Mouse (Mus musculus) lung, embryonic 16.5 days (tissue): Measurements from ENCODE around the gene Shb. TPM values are rescaled to one million over a fixed set of nuclear protein-coding genes. Genes with fewer than 3 reads are reported as not detected.

Source experiments
- ATAC-seq: fragments of 200-750 bp; cut with Nextera tagmentation; 2 replicates; pipeline ENCODE4 v1.8.0; 2017; ENCODE audit warnings: low read depth, mild to moderate bottlenecking, moderate library complexity
- H3K27ac ChIP-seq: fragments of 300-500 bp; sonication (generic); 2 replicates; pipeline ENCODE4 v1.5.1; 2014; ENCODE audit warnings: mild to moderate bottlenecking, control low read depth, low read length
- H3K27me3 ChIP-seq: fragments of 300-500 bp; sonication (generic); 2 replicates; pipeline ENCODE4 v1.6.1; 2014; ENCODE audit warnings: low read depth, low read length, mixed read lengths; ENCODE audit not compliant: control insufficient read depth, insufficient read depth
- H3K36me3 ChIP-seq: fragments of 300-500 bp; sonication (generic); 2 replicates; pipeline ENCODE4 v1.6.1; 2014; ENCODE audit warnings: low read length; ENCODE audit not compliant: control insufficient read depth, insufficient read depth
- H3K4me1 ChIP-seq: fragments of 300-500 bp; sonication (generic); replicated peaks from 2 replicates; pipeline ENCODE4 v1.6.1; 2014; ENCODE audit warnings: low read length, mixed read lengths; ENCODE audit not compliant: control insufficient read depth, insufficient read depth
- H3K4me2 ChIP-seq: fragments of 300-500 bp; sonication (generic); 2 replicates; pipeline ENCODE4 v1.6.1; 2014; ENCODE audit warnings: low read depth, low read length, control low read depth
- H3K4me3 ChIP-seq: fragments of 300-500 bp; sonication (generic); 2 replicates; pipeline ENCODE4 v1.5.1; 2014; ENCODE audit warnings: mild to moderate bottlenecking, low read length, control low read depth
- H3K9ac ChIP-seq: fragments of 300-500 bp; sonication (generic); 2 replicates; pipeline ENCODE4 v1.6.1; 2014; ENCODE audit warnings: low read length, control low read depth
- H3K9me3 ChIP-seq: fragments of 300-500 bp; sonication (generic); 2 replicates; pipeline ENCODE4 v1.6.1; 2016; ENCODE audit warnings: low read length; ENCODE audit not compliant: control insufficient read depth
- WGBS: fragments of 180-500 bp; shearing (Covaris S2); extraction: QIAGEN DNeasy Blood & Tissue Kit; methylation state at CpG from one replicate; pipeline ENCODE4 v1.1.7; 2014; 5-methylcytosine and 5-hydroxymethylcytosine counted together
- polyA plus RNA-seq: library from polyadenylated mRNA; unstranded; fragments of >200 nt; fragmentation: Nextera tagmentation; extraction: Ambion mirVana; gene quantifications from 2 replicates; pipeline ENCODE4 v1.2.1, GENCODE M21; 2015

Gene Shb
- polyA plus RNA-seq, 1 experiment from 2014 or later: 12.4 TPM

DNA sequence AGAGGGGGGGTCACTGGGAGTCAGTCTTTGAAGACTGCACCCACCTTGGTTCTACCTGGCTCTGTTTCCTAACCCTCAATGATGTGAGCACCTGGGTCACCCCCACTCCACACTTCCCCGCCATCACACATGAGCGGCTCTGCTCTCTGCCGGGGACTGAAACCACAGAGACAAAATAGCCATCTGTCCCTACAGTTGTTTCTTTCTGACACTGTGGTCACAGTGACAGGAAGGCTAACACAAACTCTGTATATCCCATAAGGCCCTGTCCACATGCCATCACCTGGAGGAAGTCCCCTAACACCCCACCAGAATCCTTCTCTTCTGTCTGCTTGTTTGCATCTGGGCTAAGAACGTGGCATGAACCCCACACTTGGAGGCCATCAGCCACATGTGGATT lies 97.6 kb downstream of the Shb start:
- Histone ChIP-seq H3K4me1 (peaks cover 11% of the 10 kb centered on the region), H3K9ac (no peak overlapping the region), H3K4me2 (no peak overlapping the region), H3K9me3 (no peaks in the 10 kb centered on the region), H3K36me3 (no peaks in the 10 kb centered on the region), H3K27ac (no peak overlapping the region), H3K4me3 (no peak overlapping the region), H3K27me3 (no peaks in the 10 kb centered on the region)
- no peak for ATAC-seq
- 67% methylated on average over 4 of the region's 4 CpGs for WGBS

DNA sequence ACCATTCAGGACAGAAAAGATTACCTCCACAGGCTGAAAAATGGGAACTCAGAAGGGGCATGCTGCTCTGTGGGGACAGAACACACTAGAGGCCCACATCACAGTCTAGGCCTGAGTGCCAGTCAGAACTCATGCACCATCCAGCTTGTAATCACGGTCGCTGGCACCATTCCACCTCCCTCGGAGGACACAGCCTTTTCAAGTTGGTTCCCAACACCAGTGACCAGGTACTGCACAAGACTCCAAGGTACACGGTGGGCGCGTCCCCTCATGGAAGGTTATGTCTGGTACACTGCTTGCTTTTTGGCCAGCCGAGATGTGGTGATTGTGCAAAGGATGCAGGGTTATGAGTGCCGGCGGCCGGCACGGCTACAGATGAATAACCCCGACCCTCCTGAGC lies 98.2 kb downstream of the Shb start:
- H3K9ac ChIP-seq: no peak overlapping the region
- H3K27me3 ChIP-seq: no peaks in the 10 kb centered on the region
- 82% methylated on average over 12 of the region's 12 CpGs for WGBS
- no peak overlapping the region for H3K4me2 ChIP-seq
- H3K27ac ChIP-seq: no peak overlapping the region
- no peak overlapping the region for H3K4me3 ChIP-seq
- H3K4me1 ChIP-seq: peaks cover 11% of the 10 kb centered on the region
- no peaks in the 10 kb centered on the region for H3K36me3 ChIP-seq
- ATAC-seq: no peak
- H3K9me3 ChIP-seq: no peaks in the 10 kb centered on the region

DNA sequence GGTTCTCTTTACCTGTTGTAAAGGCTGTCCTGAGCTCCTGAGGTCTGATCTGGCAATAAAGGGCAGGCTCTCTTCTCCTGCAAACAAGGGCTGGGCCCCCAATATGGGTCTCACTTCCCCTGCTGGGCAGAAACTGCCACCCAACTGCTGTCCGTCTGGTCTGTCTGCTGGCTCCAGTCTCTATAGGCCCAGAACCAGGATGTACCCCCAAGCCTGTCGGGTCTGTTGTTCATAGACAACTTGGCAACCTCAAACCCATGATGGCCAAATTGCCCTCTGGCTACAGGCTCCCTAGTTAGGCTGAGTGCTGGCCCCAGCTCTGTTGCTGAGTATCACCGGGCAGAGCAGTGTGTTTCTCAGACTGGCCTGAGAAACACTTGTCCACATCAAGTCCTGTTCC lies 100.5 kb downstream of the Shb start:
- H3K4me3 ChIP-seq: no peak overlapping the region
- WGBS: 88% methylated on average over 3 of the region's 3 CpGs
- H3K9ac ChIP-seq: no peak overlapping the region
- no peaks in the 10 kb centered on the region for H3K36me3 ChIP-seq
- no peaks in the 10 kb centered on the region for H3K27me3 ChIP-seq
- no peaks in the 10 kb centered on the region for H3K9me3 ChIP-seq
- no peak for ATAC-seq
- H3K4me2 ChIP-seq: no peak overlapping the region
- H3K4me1 ChIP-seq: peaks cover 11% of the 10 kb centered on the region
- no peak overlapping the region for H3K27ac ChIP-seq

DNA sequence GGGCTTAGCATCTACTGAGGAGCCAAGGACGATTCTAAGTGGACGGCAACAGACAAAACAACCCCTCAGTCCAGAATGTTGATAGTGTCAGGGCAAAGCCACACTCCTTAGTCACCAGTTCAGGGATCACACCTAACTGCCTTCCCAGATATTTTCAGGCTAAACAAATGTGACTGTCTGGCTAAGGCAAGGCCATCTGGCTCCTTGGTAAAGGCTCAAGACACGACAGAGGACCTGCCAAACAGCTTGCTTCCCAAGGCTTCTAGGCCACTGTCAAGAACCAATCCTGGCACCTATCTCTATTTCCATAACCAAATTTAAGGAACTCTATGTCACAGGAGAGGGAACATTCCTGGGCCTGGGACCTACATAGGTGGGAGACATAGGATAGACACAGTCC lies 101.0 kb downstream of the Shb start:
- Histone ChIP-seq H3K27me3 (no peaks in the 10 kb centered on the region), H3K4me2 (no peak overlapping the region), H3K9ac (no peak overlapping the region), H3K36me3 (no peaks in the 10 kb centered on the region), H3K4me1 (peaks cover 11% of the 10 kb centered on the region), H3K4me3 (no peak overlapping the region), H3K9me3 (no peaks in the 10 kb centered on the region), H3K27ac (no peak overlapping the region)
- ATAC-seq: no peak
- WGBS: 84% methylated on average over 3 of the region's 3 CpGs

DNA sequence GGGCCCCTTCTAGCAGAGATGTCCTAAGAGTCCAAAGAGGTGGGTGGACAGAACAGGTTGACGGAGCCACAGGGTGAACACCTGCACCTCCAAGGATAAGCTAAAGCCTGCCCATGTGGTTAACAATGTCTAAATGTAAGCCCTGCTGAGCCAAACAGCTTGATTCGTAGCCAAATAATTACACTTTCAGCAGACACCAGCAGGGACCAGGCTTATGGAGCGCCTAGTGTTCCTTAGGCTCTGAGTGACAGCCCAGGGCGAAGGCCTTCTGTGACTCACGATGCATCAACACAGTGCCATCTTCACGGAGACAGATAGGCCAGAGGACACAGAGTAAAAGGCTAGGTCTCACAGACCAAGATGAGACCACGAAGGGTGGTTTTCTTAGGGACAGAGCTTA lies 102.8 kb downstream of the Shb start:
- H3K9me3 ChIP-seq: no peaks in the 10 kb centered on the region
- no peak for ATAC-seq
- no peak overlapping the region for H3K4me3 ChIP-seq
- H3K36me3 ChIP-seq: no peaks in the 10 kb centered on the region
- no peak overlapping the region for H3K4me2 ChIP-seq
- no peak overlapping the region for H3K9ac ChIP-seq
- no peak overlapping the region for H3K27ac ChIP-seq
- no peaks in the 10 kb centered on the region for H3K27me3 ChIP-seq
- 82% methylated on average over 7 of the region's 7 CpGs for WGBS
- no peaks in the 10 kb centered on the region for H3K4me1 ChIP-seq

DNA sequence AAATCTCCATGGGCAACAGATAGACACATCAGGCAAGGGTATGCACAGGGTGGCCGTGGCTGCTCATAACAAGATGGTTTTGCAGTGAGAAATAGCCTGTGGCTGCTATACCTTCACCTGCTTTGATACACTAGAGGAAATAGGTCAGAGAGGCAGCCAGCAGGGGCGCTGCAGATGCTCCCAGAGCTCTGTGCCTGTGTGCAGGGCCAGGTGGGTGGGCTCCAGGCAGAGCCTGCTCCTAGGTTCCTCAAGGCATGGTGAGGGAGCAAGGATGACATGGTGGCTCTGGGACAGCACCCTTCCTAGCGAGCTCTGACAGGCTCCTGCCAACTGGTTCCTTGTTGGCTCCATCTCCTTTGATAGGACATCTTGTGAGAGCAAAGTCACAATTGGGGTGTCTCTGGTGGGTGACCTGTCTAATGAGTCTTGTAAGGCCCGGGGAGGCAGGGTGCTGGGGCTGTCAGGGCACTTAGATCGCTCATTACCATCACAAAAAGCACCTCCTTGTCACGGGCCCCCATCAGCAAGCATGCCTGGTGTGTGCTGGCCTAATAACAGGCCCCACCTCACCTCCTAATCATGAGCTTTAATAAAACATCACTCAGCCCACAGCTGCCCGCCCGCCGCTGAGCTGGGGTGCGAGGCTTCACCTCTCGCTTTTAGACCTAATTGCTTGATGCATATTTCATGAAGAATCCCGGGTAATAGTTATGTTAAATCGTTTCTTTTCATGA lies 105.4 kb downstream of the Shb start:
- no peak overlapping the region for H3K4me2 ChIP-seq
- WGBS: 69% methylated on average over 13 of the region's 13 CpGs
- H3K4me1 ChIP-seq: peaks cover 10% of the 10 kb centered on the region
- no peaks in the 10 kb centered on the region for H3K27me3 ChIP-seq
- no peak for ATAC-seq
- no peak overlapping the region for H3K27ac ChIP-seq
- no peak overlapping the region for H3K4me3 ChIP-seq
- no peaks in the 10 kb centered on the region for H3K9me3 ChIP-seq
- H3K36me3 ChIP-seq: no peaks in the 10 kb centered on the region
- no peak overlapping the region for H3K9ac ChIP-seq

DNA sequence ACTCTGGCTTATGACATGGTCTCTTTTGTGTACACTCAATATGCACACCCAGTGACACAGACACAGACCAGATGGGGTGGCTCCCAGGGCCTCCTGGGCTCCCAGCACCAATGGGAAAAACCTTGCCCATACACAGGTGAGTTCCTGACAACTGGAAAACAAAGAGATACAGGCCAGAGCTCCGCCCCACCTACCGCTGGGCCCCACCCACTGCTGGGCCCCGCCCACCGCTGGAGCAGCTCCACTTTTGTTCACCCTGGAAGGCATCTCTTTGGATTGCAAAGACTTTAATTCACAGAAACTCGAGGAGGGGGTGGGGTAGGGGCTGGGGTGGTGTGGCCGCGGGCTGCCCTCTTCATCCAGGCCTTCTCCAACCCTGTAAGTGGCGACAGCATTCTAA lies 108.9 kb downstream of the Shb start:
- no peak overlapping the region for H3K4me3 ChIP-seq
- peaks cover 37% of the 10 kb centered on the region for H3K4me1 ChIP-seq
- H3K9me3 ChIP-seq: no peaks in the 10 kb centered on the region
- no peaks in the 10 kb centered on the region for H3K36me3 ChIP-seq
- H3K4me2 ChIP-seq: no peak overlapping the region
- no peak overlapping the region for H3K27ac ChIP-seq
- H3K9ac ChIP-seq: no peak overlapping the region; the same call in 1 of the 2 replicates
- ATAC-seq: peak; percentile 13; the same call in 1 of the 2 replicates
- no peaks in the 10 kb centered on the region for H3K27me3 ChIP-seq
- WGBS: 38% methylated on average over 8 of the region's 8 CpGs

DNA sequence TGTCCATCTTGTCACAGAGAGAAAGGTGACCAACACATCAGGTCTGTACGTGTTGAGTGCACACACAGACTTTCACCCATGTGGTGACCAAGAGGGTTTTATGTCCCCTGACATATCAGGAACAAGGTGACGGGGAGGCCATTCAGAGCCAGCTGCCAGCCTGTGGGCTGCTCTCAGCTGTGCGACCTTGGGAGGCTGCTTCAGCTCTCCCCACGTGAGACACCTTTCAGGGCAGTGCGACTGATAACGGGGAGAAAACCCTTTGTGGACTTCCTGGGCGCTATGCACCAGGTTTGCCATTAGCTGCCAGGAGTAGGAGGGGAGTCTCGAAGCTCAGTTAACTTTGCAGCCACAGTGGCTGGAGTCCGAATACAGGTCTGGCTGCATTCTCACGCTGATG lies 109.6 kb downstream of the Shb start:
- H3K27me3 ChIP-seq: no peaks in the 10 kb centered on the region
- 77% methylated on average over 10 of the region's 10 CpGs for WGBS
- H3K4me3 ChIP-seq: no peak overlapping the region
- no peak overlapping the region for H3K27ac ChIP-seq
- H3K9me3 ChIP-seq: no peaks in the 10 kb centered on the region
- H3K4me2 ChIP-seq: no peak overlapping the region
- H3K9ac ChIP-seq: no peak overlapping the region
- no peaks in the 10 kb centered on the region for H3K36me3 ChIP-seq
- ATAC-seq: no peak
- peaks cover 41% of the 10 kb centered on the region for H3K4me1 ChIP-seq

DNA sequence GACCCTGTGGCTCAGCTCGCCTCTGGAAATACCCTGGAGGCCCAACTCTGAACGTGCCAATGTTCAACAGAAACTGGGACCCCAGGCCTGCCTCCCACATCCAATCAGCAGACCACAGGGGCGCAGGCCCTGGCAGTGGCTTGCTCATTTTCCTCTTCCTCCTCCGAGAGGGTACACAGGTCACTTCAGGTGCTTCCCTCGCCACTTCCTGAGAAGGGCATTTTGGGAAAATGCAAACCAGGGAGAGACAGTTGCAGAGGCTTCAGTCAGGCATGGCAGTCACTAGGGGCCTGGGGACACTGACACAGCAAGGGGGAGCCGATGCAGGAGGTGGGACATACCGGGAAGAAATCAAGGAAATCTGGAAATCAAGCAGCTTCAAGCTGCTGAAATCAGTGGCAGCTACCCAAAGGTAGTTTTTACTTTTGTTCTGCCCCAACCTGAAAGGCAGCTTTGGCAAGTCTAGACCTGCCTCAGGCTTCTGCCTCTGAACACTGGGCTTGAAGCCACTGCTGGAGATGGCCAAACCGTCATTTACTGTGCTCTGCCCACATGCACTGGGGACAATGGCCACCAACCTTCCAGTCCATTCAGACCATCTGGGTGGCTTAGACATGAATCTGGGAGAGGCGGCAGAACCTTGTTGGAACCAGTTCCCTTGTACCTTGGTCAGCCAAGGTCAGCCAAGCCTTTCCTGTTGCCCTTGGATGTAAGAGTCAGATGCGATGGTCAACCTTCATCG lies 110.6 kb downstream of the Shb start:
- Histone ChIP-seq H3K9ac (peak overlapping the region; percentile 36; the same call in 1 of the 2 replicates), H3K36me3 (no peaks in the 10 kb centered on the region), H3K4me1 (peaks cover 41% of the 10 kb centered on the region), H3K27me3 (no peaks in the 10 kb centered on the region), H3K4me3 (no peak overlapping the region), H3K27ac (peak overlapping the region; percentile 45; the same call in 1 of the 2 replicates), H3K4me2 (no peak overlapping the region), H3K9me3 (no peaks in the 10 kb centered on the region)
- 78% methylated on average over 11 of the region's 11 CpGs for WGBS
- no peak for ATAC-seq
